Mouse (Mus musculus) intestine, embryonic 14.5 days (tissue): Measurements from ENCODE around the gene Gm2035. TPM values are rescaled to one million over a fixed set of nuclear protein-coding genes. Genes with fewer than 3 reads are reported as not detected.
"Not testable (repeated sequence)": the region's sequence is repeated elsewhere in the genome, so short reads cannot be mapped to it uniquely, and the experiment has no call there.

ENCODE experiments used
- ATAC-seq: fragments of 200-750 bp; cut with Nextera tagmentation; replicated peaks from 2 replicates; pipeline ENCODE4 v1.8.0; 2017; ENCODE audit warnings: low read depth, moderate number of reproducible peaks, moderate TSS enrichment, moderate library complexity; ENCODE audit not compliant: low FRiP score, low TSS enrichment
- DNase-seq: peaks from one replicate; pipeline ENCODE4 v3.0.0-alpha.2; 2018; ENCODE audit warnings: low spot score
- H3K27ac ChIP-seq: fragments of 300-500 bp; sonication (generic); 2 replicates; pipeline ENCODE4 v1.5.1; 2014; ENCODE audit warnings: low read depth, mild to moderate bottlenecking, control low read depth
- H3K27me3 ChIP-seq: fragments of 300-500 bp; sonication (generic); replicated peaks from 2 replicates; pipeline ENCODE4 v1.6.1; 2014; ENCODE audit warnings: low read length, control low read depth; ENCODE audit not compliant: control insufficient read depth, insufficient read depth
- H3K36me3 ChIP-seq: fragments of 300-500 bp; sonication (generic); 2 replicates; pipeline ENCODE4 v1.6.1; 2014; ENCODE audit warnings: low read length, control low read depth; ENCODE audit not compliant: control insufficient read depth, insufficient read depth
- H3K4me1 ChIP-seq: fragments of 300-500 bp; sonication (generic); replicated peaks from 2 replicates; pipeline ENCODE4 v1.6.1; 2014; ENCODE audit warnings: low read length, control low read depth, mixed read lengths; ENCODE audit not compliant: control insufficient read depth, insufficient read depth
- H3K4me2 ChIP-seq: fragments of 300-500 bp; sonication (generic); 2 replicates; pipeline ENCODE4 v1.6.1; 2014; ENCODE audit warnings: low read length
- H3K4me3 ChIP-seq: fragments of 300-500 bp; sonication (generic); 2 replicates; pipeline ENCODE4 v1.5.1; 2014; ENCODE audit warnings: low read depth, low read length, control low read depth, mixed read lengths
- H3K9ac ChIP-seq: fragments of 300-500 bp; sonication (generic); 2 replicates; pipeline ENCODE4 v1.6.1; 2014; ENCODE audit warnings: mild to moderate bottlenecking, low read length
- H3K9me3 ChIP-seq: fragments of 300-500 bp; sonication (generic); 2 replicates; pipeline ENCODE4 v1.6.1; 2016; ENCODE audit warnings: low read length, control low read depth; ENCODE audit not compliant: control insufficient read depth
- WGBS: fragments of 180-500 bp; shearing (Covaris S2); extraction: QIAGEN DNeasy Blood & Tissue Kit; methylation state at CpG from one replicate; pipeline ENCODE4 v1.1.7; 2014; 5-methylcytosine and 5-hydroxymethylcytosine counted together
- polyA plus RNA-seq: library from polyadenylated mRNA; unstranded; fragments of >200 nt; fragmentation: Nextera tagmentation; extraction: Ambion mirVana; gene quantifications from 2 replicates; pipeline ENCODE4 v1.2.1, GENCODE M21; 2014

Gm2035 gene
- not detected in 2 replicates for polyA plus RNA-seq

DNA sequence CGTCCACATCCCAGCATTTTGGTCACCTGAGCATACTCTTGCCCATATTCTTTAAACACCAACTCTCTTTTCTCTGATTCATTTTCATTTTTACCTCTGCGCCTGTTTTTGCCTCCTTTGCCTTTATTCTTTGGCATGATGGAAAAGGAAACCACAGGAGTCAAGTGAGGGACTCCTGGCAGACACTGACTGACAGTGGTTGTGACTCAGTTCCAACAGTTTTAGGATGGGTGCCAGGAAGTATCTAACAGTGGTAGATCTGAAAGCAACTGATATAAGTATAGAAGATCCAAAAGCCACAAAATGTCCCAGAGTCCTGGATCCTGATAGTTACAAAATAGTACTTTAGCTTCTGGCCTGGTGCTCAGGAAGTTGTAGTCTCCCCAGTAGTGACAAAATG, at the start of gene Gm2035:
TSS of gene Gm2035 (minus strand) at position 137 of the 400 bp plus-strand sequence.
- 77% methylated on average over 2 of the region's 2 CpGs for WGBS

DNA sequence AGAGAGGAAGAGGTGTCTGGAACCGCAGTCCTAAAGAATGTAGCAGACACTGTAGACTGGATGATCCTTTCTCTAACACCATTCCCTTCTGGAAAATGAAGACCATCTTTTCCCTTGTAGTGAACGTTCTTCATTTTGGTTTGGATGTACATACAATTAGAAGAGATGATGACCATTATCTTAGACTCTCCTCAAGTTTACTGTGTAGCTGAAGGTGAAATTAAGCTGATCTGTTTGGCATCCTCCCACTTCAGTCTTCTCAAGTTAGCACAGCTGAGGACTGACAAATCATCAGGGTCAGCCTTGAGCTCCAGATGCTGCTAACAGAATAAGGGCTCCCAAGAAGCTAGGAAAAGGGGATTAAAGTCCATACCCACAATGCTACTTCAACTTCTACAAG, 34.1 kb upstream of the Gm2035 start, which contains the start of gene Gm2042:
TSS of gene Gm2042 (plus strand) at position 301 of the 400 bp plus-strand sequence.
- H3K36me3 ChIP-seq, ATAC-seq, H3K9me3 ChIP-seq, DNase-seq, H3K4me2 ChIP-seq, H3K27me3 ChIP-seq, H3K27ac ChIP-seq, H3K4me3 ChIP-seq, H3K9ac ChIP-seq, H3K4me1 ChIP-seq: not testable (repeated sequence)
- 84% methylated on average over 2 of the region's 2 CpGs for WGBS

More for the DNA sequence above, at the start of gene Gm2035:
- not testable (repeated sequence) for H3K9ac ChIP-seq, H3K36me3 ChIP-seq, H3K4me1 ChIP-seq, H3K27me3 ChIP-seq, H3K4me3 ChIP-seq, ATAC-seq, H3K9me3 ChIP-seq, DNase-seq, H3K4me2 ChIP-seq, H3K27ac ChIP-seq

DNA sequence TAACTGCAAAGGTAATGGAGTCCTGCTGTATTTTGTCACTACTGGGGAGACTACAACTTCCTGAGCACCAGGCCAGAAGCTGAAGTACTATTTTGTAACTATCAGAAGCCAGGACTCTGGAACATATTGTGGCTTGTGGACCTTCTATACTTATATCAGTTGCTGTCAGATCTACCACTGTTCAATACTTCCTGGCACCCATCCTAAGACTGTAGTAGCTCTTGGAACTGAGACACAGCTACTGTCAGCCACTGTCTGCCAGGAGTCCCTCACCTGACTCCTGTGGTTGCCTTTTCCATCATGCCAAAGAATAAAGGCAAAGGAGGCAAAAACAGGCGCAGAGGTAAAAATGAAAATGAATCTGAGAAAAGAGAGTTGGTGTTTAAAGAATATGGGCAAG, 24.6 kb downstream of the Gm2035 start, which contains the start of gene Gm2022:
TSS of gene Gm2022 (plus strand) at position 301 of the 400 bp plus-strand sequence.
- WGBS = 100% methylated on average over 1 of the region's 1 CpGs
- not testable (repeated sequence) for DNase-seq, H3K9me3 ChIP-seq, ATAC-seq, H3K9ac ChIP-seq, H3K4me3 ChIP-seq, H3K27me3 ChIP-seq, H3K36me3 ChIP-seq, H3K4me2 ChIP-seq, H3K27ac ChIP-seq, H3K4me1 ChIP-seq

DNA sequence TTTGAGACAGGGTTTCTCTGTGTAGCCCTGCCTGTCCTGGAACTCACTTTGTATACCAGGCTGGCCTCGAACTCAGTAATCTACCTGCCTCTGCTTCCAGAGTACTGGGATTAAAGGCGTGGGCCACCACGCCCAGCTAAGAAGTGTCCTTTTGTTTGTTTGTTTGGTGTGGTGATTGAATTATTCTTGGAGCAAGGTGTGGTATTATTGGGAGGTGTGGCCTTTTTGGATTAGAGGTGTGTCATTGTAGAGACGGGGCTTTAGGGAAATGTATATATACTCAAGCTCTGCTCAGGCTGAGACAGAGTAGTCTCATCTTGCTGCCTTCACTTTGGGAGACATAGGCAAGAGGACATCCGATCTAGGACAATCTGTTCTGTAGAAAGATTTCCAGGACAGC, 45.9 kb downstream of the Gm2035 start, which contains the start of gene Gm2016:
TSS of gene Gm2016 (plus strand) at position 301 of the 400 bp plus-strand sequence.
- WGBS = 83% methylated on average over 5 of the region's 5 CpGs
- ATAC-seq, H3K27me3 ChIP-seq, H3K9me3 ChIP-seq, DNase-seq, H3K4me1 ChIP-seq, H3K9ac ChIP-seq, H3K27ac ChIP-seq, H3K4me3 ChIP-seq, H3K36me3 ChIP-seq, H3K4me2 ChIP-seq: not testable (repeated sequence)

Other genes with a start within 250 kb of the Gm2035 start
- not detected in 2 replicates for gene Gm21319, start 144.1 kb downstream of the Gm2035 start, polyA plus RNA-seq
- gene Gm21936, start 124.3 kb downstream of the Gm2035 start, polyA plus RNA-seq = not detected in 2 replicates
- not detected in 2 replicates for gene BB287469, start 103.3 kb downstream of the Gm2035 start, polyA plus RNA-seq
- not detected in 2 replicates for gene Gm2001, start 77.5 kb downstream of the Gm2035 start, polyA plus RNA-seq
- not detected in 2 replicates for gene Gm2016, start 45.8 kb downstream of the Gm2035 start, polyA plus RNA-seq
- gene Gm2022, start 24.5 kb downstream of the Gm2035 start, polyA plus RNA-seq = not detected in 2 replicates
- gene Gm2042, start 34.2 kb upstream of the Gm2035 start, polyA plus RNA-seq = not detected in 2 replicates
- gene Gm2075, start 92.0 kb upstream of the Gm2035 start, polyA plus RNA-seq = not detected in 2 replicates
- not detected in 2 replicates for gene Gm6803, start 98.9 kb upstream of the Gm2035 start, polyA plus RNA-seq
- gene Gm2056, start 107.1 kb upstream of the Gm2035 start, polyA plus RNA-seq = not detected in 2 replicates
- not detected in 2 replicates for gene Gm16368, start 163.8 kb upstream of the Gm2035 start, polyA plus RNA-seq